Mouse (Mus musculus): Measurements from ENCODE around the gene Arhgef28. TPM values are rescaled to one million over a fixed set of nuclear protein-coding genes. Genes with fewer than 3 reads are reported as not detected.

Gene Arhgef28
- polyA plus RNA-seq, 1 experiment from 2014 or later, result 10.8 TPM

DNA sequence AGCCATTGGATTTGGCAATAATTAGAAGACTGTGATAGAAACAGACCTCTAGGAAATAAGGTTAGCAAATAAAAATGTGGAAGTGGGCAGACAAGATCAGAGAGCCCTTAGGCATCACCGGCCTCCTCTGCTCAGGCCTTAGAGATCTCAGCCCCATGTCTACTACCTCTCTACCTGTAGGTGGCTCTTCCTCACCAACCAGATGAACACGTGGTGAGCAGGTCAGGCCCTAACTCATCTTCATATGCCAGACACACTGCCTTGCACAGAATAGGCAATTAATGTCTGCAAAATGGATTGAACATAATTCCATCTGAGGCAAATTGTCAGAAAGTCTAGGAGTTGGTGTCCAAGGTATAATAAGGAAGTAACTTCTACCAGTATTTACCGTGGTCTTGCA lies 258.6 kb downstream of the Arhgef28 start:
- Histone ChIP-seq H3K9ac (ENCODE audit: low read length) (no peak overlapping the region), H3K4me1 (ENCODE audit: control insufficient read depth in 2 of 2, insufficient read depth in 2 of 2, low read length in 2 of 2) (no peaks in the 10 kb centered on the region), H3K4me2 (ENCODE audit: low read length) (no peak overlapping the region), H3K27me3 (ENCODE audit: control insufficient read depth, insufficient read depth, low read length) (no peaks in the 10 kb centered on the region), H3K36me3 (ENCODE audit: control insufficient read depth, insufficient read depth, low read length) (0 out of 2 replicates have a peak, but pooled peaks cover 6% of the 10 kb centered on the region), H3K9me3 (ENCODE audit: control insufficient read depth, low read length) (no peaks in the 10 kb centered on the region), H3K27ac (replicated peaks in 1 of 2; ENCODE audit: control insufficient read depth in 1 of 2, insufficient read depth in 1 of 2, low read depth in 2 of 2, low read length in 2 of 2) (no peak overlapping the region), H3K4me3 (ENCODE audit: control insufficient read depth in 1 of 2, insufficient read depth in 1 of 2, low read depth in 1 of 2, low read length in 2 of 2) (no peak overlapping the region)
- 82% methylated on average over 3 of the region's 3 CpGs for WGBS
- no peak for ATAC-seq (ENCODE audit: insufficient number of reproducible peaks, insufficient read depth, low FRiP score, low read depth)

DNA sequence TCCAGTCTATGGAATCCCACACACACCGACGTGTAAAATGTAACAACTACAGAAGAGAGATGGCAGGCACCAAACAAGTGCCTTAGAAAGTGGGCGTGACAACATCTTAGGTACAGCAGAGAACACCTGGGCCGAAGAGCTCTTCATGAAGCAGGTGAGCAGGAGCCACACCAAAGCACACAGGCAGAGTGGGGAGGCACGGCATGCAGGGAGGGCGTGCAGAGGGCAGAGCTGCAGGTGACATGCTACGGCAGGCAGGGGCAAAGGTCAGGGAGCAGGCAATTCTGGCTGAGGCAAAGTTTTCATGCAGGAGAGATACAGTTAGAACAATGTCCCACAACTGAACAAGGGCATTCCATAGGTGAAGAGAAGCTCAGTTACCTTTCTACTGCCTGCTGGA lies 259.8 kb downstream of the Arhgef28 start:
- Histone ChIP-seq H3K27ac (replicated peaks in 1 of 2; ENCODE audit: control insufficient read depth in 1 of 2, insufficient read depth in 1 of 2, low read depth in 2 of 2, low read length in 2 of 2) (no peak overlapping the region), H3K9ac (ENCODE audit: low read length) (no peak overlapping the region), H3K27me3 (ENCODE audit: control insufficient read depth, insufficient read depth, low read length) (no peaks in the 10 kb centered on the region), H3K4me1 (ENCODE audit: control insufficient read depth in 2 of 2, insufficient read depth in 2 of 2, low read length in 2 of 2) (no peaks in the 10 kb centered on the region), H3K4me2 (ENCODE audit: low read length) (no peak overlapping the region), H3K9me3 (ENCODE audit: control insufficient read depth, low read length) (no peaks in the 10 kb centered on the region), H3K36me3 (ENCODE audit: control insufficient read depth, insufficient read depth, low read length) (0 out of 2 replicates have a peak, but pooled peaks cover 6% of the 10 kb centered on the region), H3K4me3 (ENCODE audit: control insufficient read depth in 1 of 2, insufficient read depth in 1 of 2, low read depth in 1 of 2, low read length in 2 of 2) (no peak overlapping the region)
- no peak for ATAC-seq (ENCODE audit: insufficient number of reproducible peaks, insufficient read depth, low FRiP score, low read depth)
- WGBS, result 88% methylated on average over 7 of the region's 7 CpGs

DNA sequence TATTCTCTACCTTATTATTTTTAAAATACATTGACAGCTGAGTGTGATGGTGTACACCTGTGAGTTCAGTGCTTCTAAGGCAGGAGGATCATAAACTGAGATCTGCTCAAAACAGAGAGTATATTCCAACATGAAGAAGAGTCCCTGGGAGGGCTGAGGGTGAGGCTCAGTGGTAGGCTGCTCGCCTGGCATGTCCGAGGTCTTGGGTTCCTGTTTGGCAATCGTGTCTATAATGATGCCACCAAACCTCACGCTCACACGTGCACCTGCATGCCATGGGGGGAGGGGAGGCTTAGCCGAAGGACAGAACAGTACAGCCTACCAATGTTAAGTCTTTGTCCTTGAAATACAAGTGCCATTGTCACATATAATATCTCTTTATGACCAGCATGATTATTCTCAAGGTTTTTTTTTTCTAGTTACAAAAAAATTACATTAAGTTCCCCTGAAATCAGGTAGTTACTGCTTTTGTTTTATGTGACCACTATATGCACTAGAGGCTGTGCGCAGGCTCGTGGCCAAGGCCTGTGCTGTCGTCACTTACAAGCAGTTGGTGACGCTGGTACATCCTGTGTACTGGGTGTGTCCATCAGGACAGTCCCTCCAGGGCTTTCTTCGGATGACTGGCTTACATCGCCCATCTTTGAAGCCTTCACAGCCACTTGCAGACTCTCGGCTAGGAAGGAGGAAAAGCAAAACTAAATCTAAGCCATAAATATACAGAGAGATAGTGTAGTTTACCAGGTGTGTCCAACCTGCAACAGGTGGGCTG lies 264.1 kb downstream of the Arhgef28 start:
- 75% methylated on average over 13 of the region's 13 CpGs for WGBS
- no peak overlapping the region for H3K9ac ChIP-seq (ENCODE audit: low read length)
- H3K27ac ChIP-seq (replicated peaks in 1 of 2; ENCODE audit: control insufficient read depth in 1 of 2, insufficient read depth in 1 of 2, low read depth in 2 of 2, low read length in 2 of 2), result no peak overlapping the region
- H3K4me3 ChIP-seq (ENCODE audit: control insufficient read depth in 1 of 2, insufficient read depth in 1 of 2, low read depth in 1 of 2, low read length in 2 of 2), result no peak overlapping the region
- no peaks in the 10 kb centered on the region for H3K27me3 ChIP-seq (ENCODE audit: control insufficient read depth, insufficient read depth, low read length)
- ATAC-seq (ENCODE audit: insufficient number of reproducible peaks, insufficient read depth, low FRiP score, low read depth), result no peak
- H3K36me3 ChIP-seq (ENCODE audit: control insufficient read depth, insufficient read depth, low read length), result 0 out of 2 replicates have a peak, but pooled peaks cover 6% of the 10 kb centered on the region
- no peak overlapping the region for H3K4me2 ChIP-seq (ENCODE audit: low read length)
- no peaks in the 10 kb centered on the region for H3K9me3 ChIP-seq (ENCODE audit: control insufficient read depth, low read length)
- no peaks in the 10 kb centered on the region for H3K4me1 ChIP-seq (ENCODE audit: control insufficient read depth in 2 of 2, insufficient read depth in 2 of 2, low read length in 2 of 2)

DNA sequence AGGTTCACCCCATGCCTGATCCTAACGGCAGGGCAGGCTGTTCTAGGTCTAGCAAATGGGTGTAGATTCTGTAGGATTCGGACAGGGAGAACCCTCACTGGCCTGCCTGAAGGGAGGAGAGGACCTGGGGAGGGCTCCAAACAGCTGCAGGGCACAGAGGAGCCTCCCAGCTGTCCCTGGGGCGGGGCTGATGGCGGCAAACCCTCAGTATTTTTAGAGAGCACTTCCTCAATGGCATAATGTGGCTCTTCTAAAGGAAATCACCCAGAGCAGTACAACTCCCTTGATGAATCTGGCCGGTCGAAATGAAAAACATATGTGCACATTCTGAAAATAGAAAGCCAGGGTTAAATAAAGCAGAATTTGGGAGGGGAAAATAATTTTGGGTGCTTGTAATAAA lies 265.1 kb downstream of the Arhgef28 start:
- H3K27ac ChIP-seq (replicated peaks in 1 of 2; ENCODE audit: control insufficient read depth in 1 of 2, insufficient read depth in 1 of 2, low read depth in 2 of 2, low read length in 2 of 2), result no peak overlapping the region
- H3K4me3 ChIP-seq (ENCODE audit: control insufficient read depth in 1 of 2, insufficient read depth in 1 of 2, low read depth in 1 of 2, low read length in 2 of 2), result no peak overlapping the region
- H3K4me2 ChIP-seq (ENCODE audit: low read length), result no peak overlapping the region
- ATAC-seq (ENCODE audit: insufficient number of reproducible peaks, insufficient read depth, low FRiP score, low read depth), result no peak
- 0 out of 2 replicates have a peak, but pooled peaks cover 6% of the 10 kb centered on the region for H3K36me3 ChIP-seq (ENCODE audit: control insufficient read depth, insufficient read depth, low read length)
- no peaks in the 10 kb centered on the region for H3K4me1 ChIP-seq (ENCODE audit: control insufficient read depth in 2 of 2, insufficient read depth in 2 of 2, low read length in 2 of 2)
- no peaks in the 10 kb centered on the region for H3K27me3 ChIP-seq (ENCODE audit: control insufficient read depth, insufficient read depth, low read length)
- no peaks in the 10 kb centered on the region for H3K9me3 ChIP-seq (ENCODE audit: control insufficient read depth, low read length)
- WGBS, result 73% methylated on average over 6 of the region's 6 CpGs
- H3K9ac ChIP-seq (ENCODE audit: low read length), result no peak overlapping the region

DNA sequence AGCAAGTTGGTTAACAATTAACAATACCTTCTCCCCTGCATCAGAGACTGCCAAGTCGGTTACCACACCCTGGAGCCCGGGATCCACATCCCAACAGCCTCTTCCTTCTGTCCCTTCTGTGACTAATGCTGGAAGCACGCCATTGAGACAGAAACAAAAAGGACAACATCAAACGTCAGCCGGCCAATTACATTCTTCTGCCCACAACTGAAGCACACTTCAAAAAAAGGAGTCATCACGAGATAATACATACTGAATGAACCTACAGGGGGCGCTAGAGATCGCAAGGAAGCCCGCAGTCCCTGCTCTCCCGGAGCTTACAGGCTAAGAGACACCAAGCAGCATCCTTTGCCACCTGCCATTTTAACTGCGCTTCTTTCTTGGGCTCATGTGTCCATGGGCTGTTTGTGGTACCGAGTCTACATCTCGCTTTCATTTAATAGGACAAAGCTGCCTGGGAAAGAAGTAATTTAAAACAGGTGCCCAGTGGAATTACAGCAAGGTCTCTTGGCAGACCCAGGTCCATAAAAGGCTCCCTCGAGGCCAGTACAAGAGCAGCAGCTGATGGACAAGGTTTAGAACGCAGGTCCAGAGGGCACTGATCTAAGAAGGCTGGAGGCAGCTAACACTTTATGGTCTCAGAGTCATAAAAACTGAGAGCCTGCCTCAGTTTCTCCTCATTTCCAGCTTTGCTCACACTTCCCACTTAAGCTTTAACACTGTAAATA lies 266.6 kb downstream of the Arhgef28 start:
- Histone ChIP-seq H3K36me3 (ENCODE audit: control insufficient read depth, insufficient read depth, low read length) (0 out of 2 replicates have a peak, but pooled peaks cover 3% of the 10 kb centered on the region), H3K4me2 (ENCODE audit: low read length) (no peak overlapping the region), H3K27ac (replicated peaks in 1 of 2; ENCODE audit: control insufficient read depth in 1 of 2, insufficient read depth in 1 of 2, low read depth in 2 of 2, low read length in 2 of 2) (no peak overlapping the region), H3K9me3 (ENCODE audit: control insufficient read depth, low read length) (no peaks in the 10 kb centered on the region), H3K27me3 (ENCODE audit: control insufficient read depth, insufficient read depth, low read length) (no peaks in the 10 kb centered on the region), H3K9ac (ENCODE audit: low read length) (no peak overlapping the region), H3K4me3 (ENCODE audit: control insufficient read depth in 1 of 2, insufficient read depth in 1 of 2, low read depth in 1 of 2, low read length in 2 of 2) (no peak overlapping the region), H3K4me1 (ENCODE audit: control insufficient read depth in 2 of 2, insufficient read depth in 2 of 2, low read length in 2 of 2) (no peaks in the 10 kb centered on the region)
- no peak for ATAC-seq (ENCODE audit: insufficient number of reproducible peaks, insufficient read depth, low FRiP score, low read depth)
- WGBS, result 65% methylated on average over 15 of the region's 15 CpGs

DNA sequence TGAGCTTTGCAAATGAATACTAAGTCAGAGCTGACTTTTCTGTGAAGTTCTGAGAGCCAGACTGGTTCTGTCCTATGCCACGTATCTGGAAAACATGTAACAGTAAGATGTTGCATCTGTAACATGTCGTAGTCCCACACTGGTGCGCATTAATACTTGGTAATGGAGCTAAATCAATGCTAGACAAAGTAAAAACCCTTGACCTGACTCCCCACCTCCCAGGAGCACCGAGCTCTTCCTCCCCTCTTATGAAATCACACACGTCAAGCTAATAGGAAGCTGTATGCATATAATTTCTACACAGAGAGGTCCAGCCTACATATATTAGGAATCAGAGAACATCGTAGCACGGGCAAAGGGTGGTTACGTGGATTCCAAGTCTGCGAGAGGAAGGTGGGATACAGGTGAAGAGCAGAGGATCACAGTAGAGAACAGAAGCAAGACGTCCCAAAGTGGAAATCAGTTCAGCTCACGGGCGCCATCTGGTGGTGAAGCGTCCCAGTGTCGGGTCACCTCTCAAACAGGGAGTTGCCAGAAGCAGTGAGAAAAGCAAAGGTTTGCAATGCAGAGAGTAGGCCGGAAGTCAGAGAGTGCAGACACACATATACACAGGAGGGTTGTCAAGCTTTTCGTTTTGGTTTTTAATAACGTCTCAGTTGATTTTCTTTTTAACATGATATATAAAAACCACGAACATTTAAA lies 267.5 kb downstream of the Arhgef28 start:
- Histone ChIP-seq H3K4me1 (ENCODE audit: control insufficient read depth in 2 of 2, insufficient read depth in 2 of 2, low read length in 2 of 2) (no peaks in the 10 kb centered on the region), H3K9me3 (ENCODE audit: control insufficient read depth, low read length) (no peaks in the 10 kb centered on the region), H3K9ac (ENCODE audit: low read length) (no peak overlapping the region), H3K27ac (replicated peaks in 1 of 2; ENCODE audit: control insufficient read depth in 1 of 2, insufficient read depth in 1 of 2, low read depth in 2 of 2, low read length in 2 of 2) (no peak overlapping the region), H3K4me3 (ENCODE audit: control insufficient read depth in 1 of 2, insufficient read depth in 1 of 2, low read depth in 1 of 2, low read length in 2 of 2) (no peak overlapping the region), H3K4me2 (ENCODE audit: low read length) (no peak overlapping the region), H3K27me3 (ENCODE audit: control insufficient read depth, insufficient read depth, low read length) (no peaks in the 10 kb centered on the region), H3K36me3 (ENCODE audit: control insufficient read depth, insufficient read depth, low read length) (no peaks in the 10 kb centered on the region)
- ATAC-seq (ENCODE audit: insufficient number of reproducible peaks, insufficient read depth, low FRiP score, low read depth), result no peak
- WGBS, result 31% methylated on average over 18 of the region's 18 CpGs

DNA sequence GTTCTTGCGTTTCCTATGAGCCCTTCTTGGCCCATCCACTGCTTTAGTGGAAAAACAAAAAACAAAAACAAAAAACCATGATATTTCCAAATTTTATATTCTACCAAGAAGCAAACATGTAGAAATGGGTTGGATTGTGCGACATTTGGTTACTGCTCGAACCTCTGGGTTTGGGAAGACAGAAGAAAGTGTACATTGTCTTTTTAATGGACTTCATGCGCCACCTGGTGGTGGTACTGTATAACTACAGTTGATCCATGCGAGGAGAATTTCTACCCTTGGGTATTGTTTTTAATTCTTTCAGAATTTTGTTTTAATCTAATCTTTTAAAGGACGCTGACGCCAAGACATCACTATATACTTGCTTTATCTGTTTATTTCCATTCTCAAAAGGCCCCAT lies 268.3 kb downstream of the Arhgef28 start:
- H3K9me3 ChIP-seq (ENCODE audit: control insufficient read depth, low read length), result no peaks in the 10 kb centered on the region
- no peaks in the 10 kb centered on the region for H3K4me1 ChIP-seq (ENCODE audit: control insufficient read depth in 2 of 2, insufficient read depth in 2 of 2, low read length in 2 of 2)
- no peaks in the 10 kb centered on the region for H3K36me3 ChIP-seq (ENCODE audit: control insufficient read depth, insufficient read depth, low read length)
- 23% methylated on average over 7 of the region's 7 CpGs for WGBS
- H3K9ac ChIP-seq (ENCODE audit: low read length), result no peak overlapping the region
- H3K27ac ChIP-seq (replicated peaks in 1 of 2; ENCODE audit: control insufficient read depth in 1 of 2, insufficient read depth in 1 of 2, low read depth in 2 of 2, low read length in 2 of 2), result no peak overlapping the region
- H3K4me2 ChIP-seq (ENCODE audit: low read length), result no peak overlapping the region
- no peaks in the 10 kb centered on the region for H3K27me3 ChIP-seq (ENCODE audit: control insufficient read depth, insufficient read depth, low read length)
- no peak for ATAC-seq (ENCODE audit: insufficient number of reproducible peaks, insufficient read depth, low FRiP score, low read depth)
- no peak overlapping the region for H3K4me3 ChIP-seq (ENCODE audit: control insufficient read depth in 1 of 2, insufficient read depth in 1 of 2, low read depth in 1 of 2, low read length in 2 of 2)
